Mouse (Mus musculus): ENCODE data around the gene Heg1.

The Heg1 gene

DNA sequence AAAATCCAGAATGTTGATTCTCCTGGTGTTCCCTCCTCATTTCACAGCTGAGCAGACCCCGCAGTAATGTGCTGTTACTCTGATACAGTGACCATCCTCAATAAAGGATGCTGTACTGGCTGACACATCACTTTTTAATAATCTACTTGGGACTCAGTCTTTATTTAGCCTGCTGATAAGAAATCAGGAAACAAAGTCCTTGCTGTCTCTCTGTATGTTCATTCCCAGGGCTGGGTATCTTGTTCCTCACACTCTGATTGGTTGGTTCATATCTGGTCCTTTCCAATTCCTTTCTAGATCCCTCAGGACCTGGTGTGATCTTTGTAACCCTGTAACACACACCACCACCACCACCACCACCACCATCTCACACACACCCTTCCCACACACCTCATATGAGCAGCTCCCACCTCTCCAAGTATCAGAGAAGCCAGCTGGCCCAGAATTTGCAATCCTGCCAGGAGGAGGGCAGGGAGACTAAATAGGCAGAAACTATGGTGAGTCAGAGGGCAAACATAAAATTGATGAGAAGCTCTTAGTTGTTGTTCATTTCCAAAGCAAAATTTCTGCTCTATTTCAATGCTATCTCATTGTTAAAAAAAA lies 91.7 kb downstream of the Heg1 start:
- no peak for DNase-seq

- no peak for DNase-seq
Observed at GRCm38 (mm10) chr16:33776766-33777529, 92.8 kb downstream of the Heg1 start.

DNA sequence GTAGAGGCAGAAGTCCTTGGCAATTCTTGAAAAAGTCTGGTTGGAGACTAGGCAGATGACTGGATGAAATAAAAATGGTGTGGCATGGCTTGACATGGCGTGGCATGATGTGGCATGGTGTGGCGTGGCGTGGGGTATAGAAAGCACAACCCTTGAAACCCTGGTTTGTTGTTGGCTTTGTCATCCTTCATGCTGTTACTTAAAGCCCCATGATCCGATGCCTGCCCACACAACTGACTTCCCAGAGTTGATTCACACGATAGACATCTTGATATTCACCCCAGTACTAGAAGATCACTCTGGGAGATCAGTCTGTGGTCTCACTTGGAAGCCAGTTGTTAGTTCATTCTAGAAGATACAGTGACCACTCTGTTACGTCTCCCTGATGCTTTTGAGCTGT lies 93.4 kb downstream of the Heg1 start:
- no peak for DNase-seq

DNA sequence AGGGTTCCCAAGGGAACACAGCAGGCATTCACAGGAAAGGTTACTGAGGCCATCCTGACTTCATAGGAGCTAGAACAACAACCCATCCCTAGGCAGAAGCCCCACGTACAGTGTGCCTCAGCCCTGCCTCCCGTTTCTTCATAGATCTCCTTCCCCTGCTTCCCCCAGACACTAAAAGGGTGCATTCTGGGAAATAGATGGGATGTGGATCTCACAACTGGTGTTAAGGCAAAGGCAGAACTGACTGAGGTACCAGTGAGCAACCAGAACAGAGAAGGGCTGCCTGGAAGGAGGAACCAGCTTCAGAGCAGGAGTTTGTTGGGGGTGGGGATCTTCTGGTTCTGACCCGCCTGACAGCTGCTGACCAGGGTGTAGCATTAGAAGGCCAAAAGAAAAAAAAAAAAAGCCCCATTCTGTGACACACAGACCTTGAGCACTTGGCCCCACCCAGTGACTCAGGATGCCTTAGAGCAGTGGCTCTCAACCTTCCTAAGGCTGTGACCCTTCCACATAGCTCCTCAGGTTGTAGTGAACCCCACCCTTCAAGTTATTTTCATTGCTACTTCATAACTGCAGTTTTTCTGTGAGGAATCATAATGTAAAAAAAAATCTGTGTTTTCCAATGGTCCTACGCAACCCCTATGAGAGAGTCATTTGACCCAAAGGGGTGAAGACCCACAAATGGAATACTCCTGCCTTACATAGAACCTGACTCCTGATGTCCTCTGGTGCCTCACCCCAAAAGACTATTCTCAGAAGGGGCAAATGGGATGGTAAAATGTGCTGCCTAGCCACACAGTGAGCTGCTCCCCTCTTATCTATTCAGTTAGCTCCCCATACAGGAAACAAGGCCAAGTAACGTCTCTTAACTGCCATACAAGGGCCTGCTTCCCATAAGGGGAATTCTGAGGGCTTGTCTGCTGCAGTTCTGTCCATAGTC lies 97.9 kb downstream of the Heg1 start:
- no peak for DNase-seq

GRCm38 (mm10) chr16:33782729-33783091 lies 98.5 kb downstream of the Heg1 start:
- no peak for DNase-seq

- no peak for DNase-seq
Observed at GRCm38 (mm10) chr16:33784547-33784946, 100.4 kb downstream of the Heg1 start.

DNA sequence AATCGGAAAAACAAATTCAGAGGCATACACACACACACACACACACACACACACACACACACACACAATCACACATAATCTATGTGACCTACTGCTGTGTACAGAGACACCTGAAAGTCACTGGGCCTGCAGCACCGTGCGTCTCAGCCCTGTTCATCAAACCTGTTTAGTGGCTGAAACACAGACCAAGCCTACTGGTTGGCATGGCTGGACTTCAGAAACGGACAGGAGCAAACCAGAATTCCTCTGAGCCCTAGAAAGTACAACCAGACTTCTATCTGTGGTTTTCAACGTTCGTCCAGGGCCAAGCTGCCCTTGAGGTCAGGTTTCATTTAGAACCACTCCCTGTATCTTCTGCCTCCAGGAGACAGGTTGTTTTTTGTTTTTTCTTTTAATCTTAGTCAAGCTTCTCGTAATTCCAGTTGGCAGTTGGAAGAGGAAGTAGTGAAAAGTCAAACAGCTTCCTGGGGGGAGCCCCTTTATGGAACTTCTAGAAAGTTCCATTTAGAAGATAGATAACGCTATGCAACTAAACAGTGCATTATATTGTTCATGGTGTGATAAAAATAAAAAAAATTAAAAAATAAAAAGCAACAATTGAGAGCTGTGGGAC lies 101.0 kb downstream of the Heg1 start:
- DNase-seq = no peak

- DNase-seq = no peak
Observed at GRCm38 (mm10) chr16:33786657-33787390, 102.7 kb downstream of the Heg1 start.

- no peak for DNase-seq
Observed at GRCm38 (mm10) chr16:33793846-33794791, 109.9 kb downstream of the Heg1 start, which contains the start of gene Muc13. Muc13 (plus strand) TSS chr16:33794037.

- DNase-seq = no peak
Observed at GRCm38 (mm10) chr16:33795106-33795505, 110.9 kb downstream of the Heg1 start.

- no peak for DNase-seq
Observed at GRCm38 (mm10) chr16:33795887-33796286, 111.7 kb downstream of the Heg1 start.

DNA sequence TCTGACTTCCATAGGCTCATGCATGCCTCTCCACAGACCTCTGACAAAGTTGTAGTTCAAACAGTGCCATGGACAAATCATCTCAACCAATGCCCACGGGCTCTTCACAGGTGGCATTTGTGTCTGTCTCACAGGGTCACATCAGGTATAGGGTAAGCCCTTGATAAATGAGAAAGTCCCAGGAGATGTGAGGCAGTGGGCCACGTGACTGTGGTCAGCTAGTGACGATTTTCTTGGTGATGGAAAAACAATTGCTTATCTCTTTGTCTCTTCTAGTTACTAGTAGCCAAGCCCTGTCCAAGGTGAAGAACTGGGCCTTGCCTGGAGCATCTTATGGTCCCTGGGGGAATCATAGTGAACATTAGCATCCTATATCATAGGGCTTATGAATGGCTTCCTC lies 112.6 kb downstream of the Heg1 start:
- no peak for DNase-seq

DNA sequence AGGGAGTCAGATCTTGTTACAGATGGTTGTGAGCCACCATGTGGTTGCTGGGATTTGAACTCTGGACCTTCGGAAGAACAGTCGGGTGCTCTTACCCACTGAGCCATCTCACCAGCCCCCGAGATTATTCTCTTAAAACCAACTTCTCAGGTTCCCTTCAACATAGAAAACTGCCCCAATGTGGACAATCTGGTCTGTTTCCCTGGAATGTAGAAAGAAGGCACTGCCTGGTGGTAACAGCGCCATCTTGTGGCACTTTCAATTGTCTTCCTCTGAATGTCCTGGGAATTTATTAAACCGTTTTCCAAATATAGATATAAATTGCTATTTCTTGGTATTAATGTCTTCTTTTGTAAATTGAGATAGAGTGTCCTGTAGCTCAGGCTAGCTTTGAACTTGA lies 113.7 kb downstream of the Heg1 start:
- peak; percentile 21 for DNase-seq

- DNase-seq = no peak
Observed at GRCm38 (mm10) chr16:33810002-33810401, 125.8 kb downstream of the Heg1 start.

DNA sequence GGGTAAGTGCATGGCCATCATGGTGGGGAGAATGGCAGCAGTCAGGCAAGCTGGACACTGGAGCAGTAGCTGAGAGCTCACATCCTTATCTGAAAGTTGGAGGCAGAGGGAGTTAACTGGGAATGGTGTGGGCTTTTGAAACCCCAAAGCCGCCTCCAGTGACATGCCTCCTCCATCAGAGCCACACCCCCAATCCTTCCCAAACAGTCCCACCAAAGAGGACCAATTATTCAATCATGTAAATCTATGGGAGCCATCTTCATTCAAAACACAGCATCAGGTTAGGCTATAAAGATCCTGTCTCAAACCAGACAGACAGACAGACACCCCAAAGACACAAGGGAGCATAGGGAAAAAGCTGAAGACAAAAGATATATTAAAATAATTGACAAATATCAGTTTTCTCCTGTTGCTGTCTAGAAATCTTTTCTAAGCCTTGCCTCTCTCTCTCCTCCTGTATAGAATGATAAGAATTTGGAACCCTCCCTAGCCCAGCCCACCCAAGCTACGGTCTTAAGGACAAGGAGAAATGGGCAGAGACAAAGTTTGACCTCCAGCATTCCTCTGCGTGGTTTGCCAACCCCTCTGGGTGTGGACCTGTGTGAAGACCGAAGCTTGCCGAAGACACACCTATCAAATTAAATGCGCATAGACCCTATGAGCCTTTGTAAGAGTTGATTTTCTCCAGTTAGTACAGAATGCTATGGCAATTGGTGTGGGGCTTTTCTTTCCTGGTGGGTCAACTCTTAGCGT lies 134.4 kb downstream of the Heg1 start:
- no peak for DNase-seq

DNA sequence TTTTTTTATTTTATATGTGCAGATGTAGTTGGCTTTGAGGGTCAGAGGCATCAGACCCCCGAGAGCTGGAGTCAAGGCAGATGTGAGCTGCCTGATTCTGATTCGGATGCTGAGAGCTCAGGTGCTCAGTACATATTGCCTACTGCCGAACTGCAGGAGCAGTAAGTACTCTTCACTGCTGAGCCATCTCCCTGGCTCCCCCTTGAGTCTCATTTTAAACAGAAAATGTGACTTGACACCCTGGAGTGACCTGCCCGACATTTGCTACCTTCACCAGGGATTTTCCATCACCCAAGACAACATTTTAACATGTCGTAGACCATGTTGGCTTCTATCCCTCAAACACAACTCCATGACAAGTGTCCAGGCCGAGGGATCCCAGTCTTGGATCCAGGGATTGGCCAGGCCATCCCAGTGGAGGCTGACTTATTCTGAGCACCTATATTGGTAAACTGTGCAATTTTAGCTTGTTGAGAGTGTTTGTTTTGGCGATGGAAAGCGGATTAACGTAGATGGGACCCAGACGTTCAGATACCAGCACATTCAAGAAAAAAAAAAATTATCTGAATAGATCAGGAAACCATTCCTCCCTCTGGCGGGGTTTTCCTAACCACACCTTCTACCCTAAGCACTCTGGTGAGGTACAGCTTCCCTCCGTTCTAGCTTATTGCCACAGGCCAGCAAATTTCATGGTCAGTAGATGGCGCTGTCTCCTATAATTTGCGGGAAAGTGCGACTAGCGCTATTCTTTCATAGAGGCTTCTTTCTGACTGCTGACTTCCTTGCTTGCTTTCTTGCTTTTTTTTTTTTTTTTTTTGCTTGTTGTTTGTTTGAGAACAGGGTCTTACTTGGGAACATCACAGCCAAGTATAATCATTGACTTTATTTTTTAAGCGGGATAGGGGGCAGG lies 136.4 kb downstream of the Heg1 start:
- peak; percentile 69 for DNase-seq

All from layer of hippocampus, adult 9-11 months (tissue).